Mouse (Mus musculus) adrenal gland, postnatal 25 days (tissue): Measurements from ENCODE around the gene Cfap61. TPM values are rescaled to one million over a fixed set of nuclear protein-coding genes. Genes with fewer than 3 reads are reported as not detected.

Source experiments
- DNase-seq: peaks from one replicate; pipeline ENCODE4 v3.0.0; 2021; ENCODE audit warnings: mixed read lengths
- total RNA-seq: library from RNA; stranded (reverse); gene quantifications from 2 replicates; pipeline ENCODE4 v1.2.3, GENCODE M21; 2021

Cfap61 gene
- total RNA-seq, 1 experiment from 2014 or later, result 31.1 TPM

DNA sequence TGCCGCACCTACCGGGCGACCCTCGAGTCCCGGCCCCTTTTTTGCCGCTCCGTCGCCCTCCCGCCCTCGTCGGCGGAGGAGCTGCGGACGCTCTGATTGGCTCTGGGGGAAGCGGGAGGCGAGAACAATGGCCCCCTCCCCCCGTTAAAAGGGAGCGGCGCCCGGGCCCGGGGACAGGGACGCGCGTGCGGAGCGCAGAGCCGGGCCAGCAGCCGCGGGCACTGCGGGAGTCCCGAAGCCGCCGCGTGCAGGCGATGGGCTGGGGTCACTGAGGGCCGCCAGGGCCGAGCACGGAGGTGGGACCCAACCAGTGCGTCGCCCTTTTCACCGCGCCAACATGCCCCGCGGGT is 287.3 kb downstream of the Cfap61 start:
- peak; percentile 56 for DNase-seq

DNA sequence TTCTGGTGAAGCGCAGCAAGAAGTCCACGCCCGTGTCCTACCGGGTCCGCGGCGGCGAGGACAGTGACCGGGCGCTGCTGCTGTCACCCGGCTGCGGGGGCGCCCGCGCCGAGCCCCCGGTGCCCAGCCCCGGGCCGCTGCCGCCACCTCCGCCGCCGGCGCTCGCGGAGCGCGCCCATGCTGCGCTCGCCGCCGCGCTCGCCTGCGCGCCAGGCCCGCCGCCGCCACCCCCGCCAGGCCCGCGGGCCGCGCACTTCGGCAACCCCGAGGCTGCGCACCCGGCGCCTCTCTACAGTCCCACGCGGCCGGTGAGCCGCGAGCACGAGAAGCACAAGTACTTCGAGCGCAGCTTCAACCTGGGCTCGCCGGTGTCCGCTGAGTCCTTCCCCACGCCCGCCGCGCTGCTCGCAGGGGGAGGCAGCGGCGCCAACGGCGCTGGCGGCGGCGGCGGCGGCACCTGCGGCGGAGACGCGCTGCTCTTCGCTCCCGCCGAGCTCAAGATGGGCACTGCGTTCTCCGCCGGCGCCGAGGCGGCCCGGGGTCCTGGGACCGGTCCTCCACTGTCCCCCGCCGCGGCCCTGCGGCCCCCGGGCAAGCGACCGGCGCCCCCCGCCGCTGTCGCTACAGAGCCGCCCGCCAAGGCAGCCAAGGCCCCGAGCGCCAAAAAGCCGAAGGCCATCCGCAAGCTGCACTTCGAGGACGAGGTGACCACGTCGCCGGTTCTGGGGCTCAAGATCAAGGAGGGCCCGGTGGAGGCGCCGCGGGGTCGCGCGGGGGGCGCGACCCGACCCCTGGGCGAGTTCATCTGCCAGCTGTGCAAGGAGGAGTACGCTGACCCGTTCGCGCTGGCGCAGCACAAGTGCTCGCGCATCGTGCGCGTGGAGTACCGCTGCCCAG is 287.9 kb downstream of the Cfap61 start:
- DNase-seq, result peak; percentile 16

DNA sequence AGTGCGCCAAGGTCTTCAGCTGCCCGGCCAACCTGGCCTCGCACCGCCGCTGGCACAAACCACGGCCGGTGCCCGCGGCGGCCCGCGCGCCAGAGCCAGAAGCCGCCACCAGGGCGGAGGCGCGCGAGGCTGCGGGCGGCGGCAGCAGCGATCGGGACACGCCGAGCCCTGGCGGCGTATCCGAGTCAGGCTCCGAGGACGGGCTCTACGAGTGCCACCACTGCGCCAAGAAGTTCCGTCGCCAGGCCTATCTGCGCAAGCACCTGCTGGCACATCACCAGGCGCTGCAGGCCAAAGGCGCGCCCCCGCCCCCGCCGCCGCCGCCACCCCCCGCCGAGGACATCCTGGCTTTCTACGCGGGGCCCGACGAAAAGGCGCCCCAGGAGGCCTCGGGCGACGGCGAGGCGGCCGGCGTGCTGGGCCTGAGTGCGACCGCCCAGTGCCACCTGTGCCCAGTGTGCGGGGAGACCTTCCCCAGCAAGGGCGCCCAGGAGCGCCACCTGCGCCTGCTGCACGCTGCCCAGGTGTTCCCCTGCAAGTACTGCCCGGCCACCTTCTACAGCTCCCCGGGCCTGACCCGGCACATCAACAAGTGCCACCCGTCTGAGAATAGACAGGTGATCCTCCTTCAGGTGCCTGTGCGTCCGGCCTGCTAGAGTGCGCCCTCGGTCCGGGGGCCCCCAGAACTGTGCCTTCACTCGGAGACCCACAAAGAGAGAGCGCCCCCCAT is 288.8 kb downstream of the Cfap61 start:
- DNase-seq, result peak; percentile 30

DNA sequence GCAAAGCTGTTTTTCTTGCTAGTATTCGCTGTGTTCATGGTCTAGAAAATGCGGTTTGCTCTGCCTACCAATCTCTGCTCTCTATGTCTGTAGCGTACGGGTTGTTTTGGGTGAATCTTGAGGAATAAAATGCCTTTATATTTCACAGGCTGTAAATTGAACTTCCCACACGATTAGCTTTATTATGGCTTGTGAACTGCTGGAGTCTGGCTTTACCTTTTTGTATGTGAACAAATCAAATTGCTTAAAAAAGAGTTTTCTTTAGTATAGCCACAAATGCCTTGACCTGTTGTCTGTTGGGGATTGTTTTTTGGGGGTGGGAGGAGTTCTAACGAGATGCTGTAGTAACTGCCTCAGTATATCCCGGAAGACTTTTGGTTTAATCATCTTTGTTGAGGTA is 289.6 kb downstream of the Cfap61 start:
- DNase-seq, result no peak

DNA sequence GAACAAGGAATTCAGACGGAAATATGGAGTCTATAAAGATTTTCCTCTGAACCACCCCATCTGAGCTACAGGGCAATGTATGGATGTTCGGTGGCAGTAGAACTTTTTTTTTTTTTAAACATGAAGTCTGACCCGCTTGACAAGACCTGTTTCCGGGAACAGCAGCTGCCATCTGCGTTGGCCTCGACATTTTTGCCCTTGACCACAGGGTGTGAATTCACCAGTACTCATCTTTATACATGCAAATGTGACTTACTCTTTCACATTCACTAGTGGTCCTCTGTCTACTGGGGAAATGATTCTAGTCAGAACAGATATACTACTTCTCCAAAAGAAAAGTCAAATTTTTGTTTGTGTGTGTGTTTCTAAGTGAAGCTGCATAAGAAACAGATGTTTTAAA is 291.2 kb downstream of the Cfap61 start:
- no peak for DNase-seq

DNA sequence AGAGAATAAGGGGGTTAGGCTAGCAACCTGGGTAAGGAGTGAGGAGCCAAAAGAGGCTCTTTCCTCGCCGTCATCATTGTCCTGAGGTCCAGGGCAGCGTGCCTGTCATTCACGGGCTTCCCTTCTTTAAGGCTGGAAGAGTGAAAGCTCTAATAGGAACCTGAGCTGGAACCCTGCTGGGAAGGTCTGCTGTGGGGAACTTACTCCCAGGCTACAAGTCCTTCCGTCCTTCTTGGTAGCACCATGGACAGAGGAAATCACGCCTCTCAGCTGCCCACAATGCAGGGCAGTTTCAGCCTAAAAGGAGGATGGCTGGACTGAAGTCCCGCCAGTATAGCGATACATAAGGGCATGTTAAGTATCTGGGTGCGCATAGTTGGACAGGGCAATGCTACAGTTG is 291.9 kb downstream of the Cfap61 start:
- DNase-seq, result peak; percentile 51

DNA sequence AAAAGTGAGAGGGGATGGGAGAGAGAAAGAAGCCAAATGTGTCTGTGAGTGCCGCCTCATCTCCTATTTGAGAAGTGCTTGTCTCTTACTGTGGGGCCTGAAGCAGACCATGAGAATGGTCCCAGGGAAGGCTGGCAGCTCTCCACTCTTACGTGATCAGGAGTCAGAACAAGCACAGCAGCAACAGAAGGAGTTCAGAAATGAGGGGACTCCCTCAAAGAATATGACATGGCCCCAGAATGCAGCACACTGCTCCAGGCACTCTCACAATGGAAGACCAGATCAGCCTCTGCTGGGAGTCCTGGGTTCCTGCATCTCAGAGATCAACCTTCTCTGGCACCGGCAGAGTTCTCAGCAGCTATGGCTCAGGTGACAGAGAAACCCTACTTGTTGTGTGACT is 293.1 kb downstream of the Cfap61 start:
- no peak for DNase-seq

DNA sequence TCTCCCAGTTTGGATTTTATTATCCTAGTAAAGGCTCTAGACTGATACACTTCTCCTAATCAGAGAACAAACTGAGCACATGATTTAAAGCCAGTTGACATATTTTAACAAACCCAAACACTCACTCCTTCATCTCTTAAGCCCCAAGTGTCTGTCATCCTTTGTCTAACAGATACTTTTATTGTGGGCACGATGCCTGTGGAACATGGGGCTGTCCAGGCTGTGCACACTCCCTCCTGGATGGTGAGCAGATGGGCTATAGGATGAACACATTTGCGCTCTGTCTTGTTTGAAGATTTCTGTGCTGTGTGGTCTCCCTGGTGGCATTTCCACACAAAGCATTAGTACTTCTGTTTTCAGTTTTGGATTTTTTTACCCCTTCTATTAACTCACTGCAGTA is 293.9 kb downstream of the Cfap61 start:
- no peak for DNase-seq

DNA sequence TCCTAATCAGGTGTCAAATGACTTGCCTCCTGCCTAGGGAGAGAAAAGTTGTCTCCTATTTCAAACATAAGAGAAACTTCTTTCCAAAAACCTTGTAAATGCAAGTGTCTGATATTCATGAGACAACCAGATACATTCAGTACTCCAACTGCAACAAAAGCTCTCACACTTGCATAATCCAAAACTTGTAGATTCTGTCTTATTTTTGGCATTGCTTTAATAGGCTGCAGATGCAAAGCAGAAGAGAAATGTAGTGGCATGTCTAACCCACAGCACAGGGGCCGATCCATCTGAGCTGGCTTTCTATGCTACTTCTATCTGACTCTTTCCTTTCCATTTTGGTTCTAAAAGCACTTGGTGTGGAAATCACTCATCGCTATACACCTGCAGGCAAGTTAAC is 296.9 kb downstream of the Cfap61 start:
- no peak for DNase-seq

DNA sequence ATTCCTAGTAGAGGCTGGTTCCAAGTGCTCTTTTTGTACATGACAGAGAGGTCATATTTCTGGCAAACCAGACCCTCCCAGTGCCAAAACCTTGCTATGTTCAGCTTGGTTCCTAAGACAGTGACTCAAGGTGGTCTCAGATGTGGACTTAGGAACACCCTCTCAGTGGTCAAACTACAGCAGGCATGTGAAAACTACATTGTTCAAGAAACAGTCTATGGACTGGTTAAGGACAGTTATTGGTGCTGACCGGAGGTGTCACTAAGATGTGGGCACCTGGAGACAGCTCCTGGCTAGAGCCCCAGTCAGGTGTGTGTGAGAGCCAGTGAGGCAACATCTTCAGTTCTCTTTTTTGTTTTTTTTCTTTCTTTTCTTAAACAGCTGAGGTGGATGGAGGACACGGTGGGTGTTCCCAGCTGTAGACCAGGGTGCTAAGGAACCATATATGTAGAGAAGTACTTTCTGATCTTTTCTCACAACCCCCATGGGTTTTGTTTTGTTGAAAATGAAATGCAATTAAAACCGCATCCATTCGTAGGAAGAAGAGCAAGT is 304.7 kb downstream of the Cfap61 start:
- no peak for DNase-seq

DNA sequence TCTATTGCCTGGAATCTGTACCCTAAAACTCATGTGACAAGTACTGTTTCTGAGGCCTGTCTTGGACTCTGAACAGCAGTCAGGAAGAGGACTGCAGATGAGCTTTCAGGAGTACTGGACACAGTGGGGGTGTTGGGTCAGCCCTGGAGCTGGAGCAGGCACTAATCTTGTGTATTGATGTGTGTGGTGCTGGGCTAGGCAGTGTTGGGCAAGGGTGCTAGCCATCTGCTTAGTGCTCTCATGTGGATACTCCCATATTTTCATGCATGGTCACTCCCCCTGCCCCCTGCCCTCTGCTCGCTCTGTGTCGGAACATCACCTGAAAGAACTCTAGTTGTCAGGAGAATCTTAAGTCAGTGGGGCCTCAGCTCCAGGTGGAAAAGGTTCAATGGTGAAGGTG is 309.5 kb downstream of the Cfap61 start:
- no peak for DNase-seq

DNA sequence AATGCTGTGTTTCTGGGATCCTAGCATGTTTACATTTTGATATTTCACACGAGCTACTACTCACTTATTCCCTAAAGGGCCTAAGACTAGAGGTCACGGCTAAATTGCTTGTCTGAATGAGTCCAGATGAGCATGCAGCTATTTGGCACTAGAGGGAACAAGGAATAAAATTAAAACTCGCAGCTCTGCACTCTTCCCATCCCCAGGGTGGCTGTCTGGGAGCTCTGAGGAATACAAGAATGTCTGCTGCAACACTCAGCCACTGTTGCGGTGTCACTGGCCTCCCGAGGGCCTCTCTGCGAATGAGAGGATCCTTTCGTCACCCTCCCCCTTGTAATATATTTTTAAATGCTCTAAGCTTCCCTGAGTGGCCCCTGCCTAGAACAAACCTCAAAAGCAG is 310.8 kb downstream of the Cfap61 start:
- DNase-seq, result no peak

DNA sequence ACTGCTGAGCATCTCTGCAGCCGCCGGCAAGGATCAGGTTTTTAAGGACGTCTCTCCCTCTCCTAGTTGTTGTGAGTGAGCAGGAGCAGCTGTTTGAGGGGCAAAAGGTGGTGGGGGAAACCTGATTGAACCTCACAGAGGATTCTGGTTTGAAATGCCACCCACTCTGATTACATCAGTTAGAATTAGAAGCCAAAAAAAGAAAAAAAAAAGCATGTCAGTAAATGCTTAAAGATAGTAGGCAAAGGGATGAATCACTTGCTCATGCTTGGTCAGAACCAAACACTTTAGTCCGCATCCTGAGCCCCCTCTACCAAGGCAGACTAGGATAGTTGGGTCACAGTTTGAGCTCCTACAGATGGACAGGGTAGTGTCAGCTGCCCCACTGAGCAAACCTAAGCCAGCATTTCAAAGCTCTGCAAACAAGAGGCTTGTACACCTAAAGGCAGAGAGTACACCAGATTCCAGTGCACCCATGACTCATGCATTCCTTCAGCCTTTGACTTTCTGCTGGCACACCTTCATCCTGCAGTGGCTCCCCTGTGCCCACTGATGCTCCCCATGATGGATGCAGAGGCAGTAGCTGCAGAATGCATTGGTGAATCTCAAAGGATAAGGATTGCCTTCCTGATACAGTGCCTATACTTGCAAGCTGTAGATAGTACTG is 312.0 kb downstream of the Cfap61 start:
- no peak for DNase-seq

DNA sequence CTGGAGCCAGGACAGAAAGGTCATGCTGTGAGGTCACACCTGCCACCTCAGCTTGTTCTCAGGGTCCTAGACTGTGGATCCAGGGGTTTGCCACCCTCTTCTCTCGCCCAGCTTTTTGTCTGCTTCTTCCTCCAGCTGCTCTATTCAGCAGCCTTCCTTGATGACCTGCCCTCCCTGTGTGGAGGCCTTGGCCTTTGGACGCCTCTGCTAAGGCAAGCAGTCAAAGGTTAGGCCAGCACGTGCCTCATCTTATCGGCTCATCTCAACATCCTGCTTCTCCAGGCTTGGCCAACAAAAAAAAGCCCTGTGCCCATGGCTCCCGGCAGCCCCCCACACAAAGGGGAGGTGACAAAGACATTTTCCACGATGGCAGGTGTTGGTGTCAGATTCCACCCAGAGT is 313.0 kb downstream of the Cfap61 start:
- DNase-seq, result no peak

DNA sequence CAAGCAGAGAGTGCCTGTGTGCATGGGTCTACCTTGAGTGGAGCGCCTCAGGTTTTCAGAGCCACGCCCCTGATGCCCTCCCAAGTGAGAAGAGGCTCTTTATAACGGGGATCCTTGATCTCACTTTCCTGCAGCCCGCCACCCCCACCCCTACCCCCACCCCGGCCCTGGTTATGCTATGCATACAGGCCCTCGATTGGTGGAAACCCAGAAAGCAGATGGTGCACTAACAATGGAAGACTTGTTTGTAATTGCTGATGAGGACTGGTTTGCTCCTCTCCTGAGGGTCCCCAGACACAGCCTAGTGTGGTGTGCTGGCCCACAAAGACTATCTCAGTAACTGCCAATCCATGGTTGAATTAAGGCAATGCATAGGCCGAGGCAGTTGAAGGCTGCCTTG is 314.4 kb downstream of the Cfap61 start:
- DNase-seq, result no peak

DNA sequence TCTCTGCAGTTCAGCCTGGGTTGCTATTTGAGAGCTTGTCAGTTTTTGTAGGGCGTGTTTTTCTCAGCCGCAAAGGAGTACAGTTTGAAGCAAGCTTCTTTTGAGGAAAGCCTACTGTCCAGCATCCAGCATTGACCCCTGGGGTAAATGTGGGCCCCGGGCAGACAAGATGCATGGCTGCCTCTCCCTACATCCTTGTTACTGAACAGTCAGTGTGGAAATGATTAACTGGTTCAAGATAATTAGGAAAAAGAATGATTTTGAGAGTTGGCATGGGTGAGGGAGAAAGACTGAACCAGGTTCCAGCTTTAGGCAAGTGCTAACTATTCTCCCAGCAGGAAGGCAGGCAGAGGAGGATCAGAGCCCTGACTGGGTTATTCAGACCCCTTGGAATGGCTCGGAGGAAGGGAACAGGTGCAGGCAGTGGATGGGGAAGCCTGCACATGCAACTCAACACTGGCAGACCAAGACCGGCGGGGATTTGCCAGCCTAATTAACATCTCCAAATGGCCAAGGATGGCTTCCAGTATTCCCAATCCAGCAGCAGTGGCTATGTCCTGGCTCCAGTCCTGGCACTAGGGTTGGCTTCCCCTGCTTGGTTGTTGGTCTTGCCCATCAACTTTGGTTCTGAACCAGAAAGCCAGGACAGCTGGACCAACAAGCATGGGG is 315.8 kb downstream of the Cfap61 start:
- no peak for DNase-seq

DNA sequence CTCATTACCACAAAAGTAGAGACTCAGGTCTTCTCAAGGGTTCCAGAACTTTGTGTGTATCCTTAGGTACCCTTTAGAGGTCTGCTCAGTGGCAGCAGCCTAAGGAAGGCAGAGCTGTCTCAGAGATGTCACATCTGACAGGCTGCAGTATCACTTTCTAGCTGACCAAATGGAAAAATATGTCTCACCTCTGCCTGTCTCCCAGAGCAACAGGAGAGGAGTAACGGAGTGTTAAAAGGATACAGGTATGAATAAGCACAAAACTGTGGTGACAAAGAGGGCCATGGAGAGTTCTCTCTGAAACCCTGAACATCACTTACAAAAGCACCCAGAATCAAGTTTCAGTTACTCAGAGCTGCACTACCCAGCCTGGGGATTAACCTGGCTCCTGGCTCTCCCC is 319.8 kb downstream of the Cfap61 start:
- no peak for DNase-seq

DNA sequence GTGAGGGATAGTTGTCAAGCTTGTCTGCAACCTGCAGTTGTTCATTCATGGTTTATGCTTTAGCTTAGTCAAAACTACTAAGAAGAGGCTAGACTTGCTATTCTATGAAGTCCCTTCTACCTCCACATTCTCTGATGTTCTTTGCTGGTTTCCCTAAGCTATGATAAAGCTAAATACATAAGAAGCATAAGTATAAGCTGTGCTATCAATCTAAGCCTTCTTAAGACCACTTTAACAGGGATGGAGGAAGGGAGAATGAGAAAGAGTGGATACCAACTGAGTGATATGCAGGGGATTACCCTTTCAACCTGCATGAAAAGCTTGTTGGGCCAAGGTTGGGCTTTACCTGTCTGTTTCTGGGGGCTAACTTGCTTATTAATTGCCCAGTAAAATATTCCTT is 321.1 kb downstream of the Cfap61 start:
- DNase-seq, result no peak

DNA sequence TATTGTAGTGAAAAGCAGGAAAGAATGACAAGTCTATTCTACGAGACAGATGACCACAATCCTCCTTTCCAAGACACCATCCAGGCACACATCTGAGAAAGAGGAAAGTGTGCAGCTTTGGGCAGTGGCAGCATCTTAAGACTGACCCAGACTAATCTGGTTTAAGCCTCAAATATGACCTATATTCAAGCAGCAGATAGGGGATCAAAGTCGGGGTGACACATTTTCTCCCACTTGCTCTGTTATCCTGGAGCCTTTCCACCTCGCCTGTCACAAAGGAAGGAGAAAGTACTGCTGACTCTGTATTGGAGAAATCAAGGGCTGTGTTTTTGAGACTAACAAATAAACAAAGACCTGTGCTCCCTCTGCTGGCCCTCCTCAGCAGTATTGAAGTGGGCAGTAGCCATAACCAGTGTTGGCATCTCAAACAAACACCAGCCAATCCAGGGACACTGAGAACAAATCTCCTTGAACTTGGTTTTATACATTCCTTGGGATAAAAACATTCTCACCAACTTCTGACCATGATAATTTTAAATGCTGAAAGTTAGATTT is 321.8 kb downstream of the Cfap61 start:
- peak; percentile 22 for DNase-seq

DNA sequence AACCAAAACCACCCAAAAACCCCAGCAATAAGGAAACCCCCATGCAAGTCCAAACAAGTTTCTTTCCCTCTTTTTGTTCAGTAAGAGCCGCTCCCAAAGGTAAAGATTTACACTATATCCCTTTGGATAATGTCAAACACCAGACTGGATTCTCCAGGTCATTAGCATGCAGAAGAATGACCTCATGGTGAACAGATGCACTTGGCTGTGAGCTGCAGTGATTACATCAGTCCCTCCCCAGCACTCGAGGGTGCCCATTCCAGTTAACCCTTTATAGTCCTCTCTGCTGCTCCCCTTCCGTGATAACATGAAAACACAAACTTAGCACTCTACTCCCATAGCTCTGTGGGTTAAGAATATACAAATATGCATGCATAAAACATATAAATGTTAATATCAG is 322.5 kb downstream of the Cfap61 start:
- no peak for DNase-seq

DNA sequence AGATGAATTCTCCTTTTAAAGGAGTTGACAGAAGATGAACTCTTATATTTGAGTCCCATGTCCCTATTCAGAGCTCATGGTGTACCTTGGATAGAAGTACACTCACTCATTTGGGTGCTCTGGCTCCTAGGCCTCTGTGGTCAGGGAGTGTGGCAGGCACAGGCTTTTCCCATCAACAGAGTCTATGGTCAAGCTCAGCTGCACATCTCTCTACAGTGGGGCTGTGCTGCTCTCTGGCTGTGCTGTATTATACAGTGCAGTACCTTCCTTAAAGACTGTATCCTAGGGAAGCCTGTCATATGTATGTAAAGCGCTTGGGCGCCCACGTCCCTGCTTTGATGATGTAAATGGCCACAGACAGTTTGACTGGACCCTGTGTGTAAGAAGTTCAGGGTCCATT is 323.0 kb downstream of the Cfap61 start:
- no peak for DNase-seq
